Mouse (Mus musculus) kidney, postnatal 25 days (tissue): ENCODE results near the gene Cdh20.
"Not testable (repeated sequence)": the region's sequence is repeated elsewhere in the genome, so short reads cannot be mapped to it uniquely, and the experiment has no call there.

Experiments
- DNase-seq, 2 experiments: peaks; one replicate each; pipeline ENCODE4 v3.0.0; 2021; ENCODE audit warnings: mixed read lengths in 2 of 2

The Cdh20 gene

GRCm38 (mm10) chr1:104917307-104917836 lies 149.0 kb downstream of the Cdh20 start:
- DNase-seq, result no peak

GRCm38 (mm10) chr1:104933051-104933450 lies 164.7 kb downstream of the Cdh20 start:
- DNase-seq, result no peak

- DNase-seq, result no peak
Observed at GRCm38 (mm10) chr1:104936966-104937365, 168.6 kb downstream of the Cdh20 start.

- peak in 1 of 2 experiments; percentile 28 for DNase-seq
Observed at GRCm38 (mm10) chr1:104939156-104939555, 170.8 kb downstream of the Cdh20 start.

- DNase-seq, result peak; percentile 37 to 40
Observed at GRCm38 (mm10) chr1:104944470-104945109, 176.3 kb downstream of the Cdh20 start.

GRCm38 (mm10) chr1:104945110-104945489 lies 176.8 kb downstream of the Cdh20 start:
- DNase-seq, result no peak

GRCm38 (mm10) chr1:104949640-104950039 lies 181.3 kb downstream of the Cdh20 start:
- DNase-seq, result not testable (repeated sequence)

GRCm38 (mm10) chr1:104957046-104957445 lies 188.7 kb downstream of the Cdh20 start:
- DNase-seq, result no peak

GRCm38 (mm10) chr1:104961670-104962069 lies 193.3 kb downstream of the Cdh20 start:
- no peak for DNase-seq

GRCm38 (mm10) chr1:104962257-104962656 lies 193.9 kb downstream of the Cdh20 start:
- no peak for DNase-seq

GRCm38 (mm10) chr1:104979068-104979467 lies 210.7 kb downstream of the Cdh20 start:
- no peak for DNase-seq

GRCm38 (mm10) chr1:104980273-104980672 lies 211.9 kb downstream of the Cdh20 start:
- DNase-seq, result no peak

GRCm38 (mm10) chr1:104986222-104986973 lies 218.1 kb downstream of the Cdh20 start:
- DNase-seq, result peak in 1 of 2 experiments; percentile 53

- DNase-seq, result no peak
Observed at GRCm38 (mm10) chr1:104987526-104987925, 219.2 kb downstream of the Cdh20 start.

- DNase-seq, result no peak
Observed at GRCm38 (mm10) chr1:104992441-104992840, 224.1 kb downstream of the Cdh20 start.

- DNase-seq, result peak; percentile 47 to 68
Observed at GRCm38 (mm10) chr1:104993905-104994611, 225.7 kb downstream of the Cdh20 start.

GRCm38 (mm10) chr1:104994612-104994986 lies 226.3 kb downstream of the Cdh20 start:
- DNase-seq, result no peak

GRCm38 (mm10) chr1:104997814-104998213 lies 229.5 kb downstream of the Cdh20 start:
- no peak for DNase-seq

GRCm38 (mm10) chr1:105002179-105002578 lies 233.8 kb downstream of the Cdh20 start:
- DNase-seq, result no peak

GRCm38 (mm10) chr1:105003786-105004185 lies 235.5 kb downstream of the Cdh20 start:
- no peak for DNase-seq

- DNase-seq, result no peak
Observed at GRCm38 (mm10) chr1:105012616-105013015, 244.3 kb downstream of the Cdh20 start.

- DNase-seq, result no peak
Observed at GRCm38 (mm10) chr1:105013291-105013690, 245.0 kb downstream of the Cdh20 start.

GRCm38 (mm10) chr1:105041668-105042067 lies 273.3 kb downstream of the Cdh20 start:
- no peak for DNase-seq
